Mouse (Mus musculus) embryonic facial prominence, embryonic 11.5 days (tissue): ENCODE measurements around the gene Ctsa. TPM values are rescaled to one million over a fixed set of nuclear protein-coding genes. Genes with fewer than 3 reads are reported as not detected.

Source experiments
- ATAC-seq: fragments of 200-750 bp; cut with Nextera tagmentation; replicated peaks from 2 replicates; pipeline ENCODE4 v1.8.0; 2017; ENCODE audit warnings: low read depth; ENCODE audit not compliant: insufficient number of reproducible peaks, low FRiP score, low TSS enrichment
- DNase-seq: peaks from one replicate; pipeline ENCODE4 v3.0.0-alpha.2; 2015; ENCODE audit warnings: low spot score
- H3K27ac ChIP-seq: fragments of 300-500 bp; sonication (generic); replicated peaks from 2 replicates; pipeline ENCODE4 v1.5.1; 2014; ENCODE audit warnings: mild to moderate bottlenecking, low read depth, low read length, control low read depth
- H3K27me3 ChIP-seq: fragments of 300-500 bp; sonication (generic); 2 replicates; pipeline ENCODE4 v1.6.1; 2014; ENCODE audit warnings: mild to moderate bottlenecking, low read length, moderate library complexity, mixed read lengths; ENCODE audit not compliant: control insufficient read depth, insufficient read depth
- H3K36me3 ChIP-seq: fragments of 300-500 bp; sonication (generic); replicated peaks from 2 replicates; pipeline ENCODE4 v1.6.1; 2014; ENCODE audit warnings: low read depth, mild to moderate bottlenecking, low read length, moderate library complexity, mixed read lengths; ENCODE audit not compliant: control insufficient read depth, insufficient read depth
- H3K4me1 ChIP-seq: fragments of 300-500 bp; sonication (generic); 2 replicates; pipeline ENCODE4 v1.6.1; 2014; ENCODE audit warnings: low read length, mixed read lengths; ENCODE audit not compliant: control insufficient read depth, insufficient read depth
- H3K4me2 ChIP-seq: fragments of 300-500 bp; sonication (generic); 2 replicates; pipeline ENCODE4 v1.6.1; 2014; ENCODE audit warnings: low read depth, mild to moderate bottlenecking, control low read depth, low read length, moderate library complexity
- H3K4me3 ChIP-seq: fragments of 300-500 bp; sonication (generic); 2 replicates; pipeline ENCODE4 v1.5.1; 2014; ENCODE audit warnings: low read depth, low read length, control low read depth
- H3K9ac ChIP-seq: fragments of 300-500 bp; sonication (generic); replicated peaks from 2 replicates; pipeline ENCODE4 v1.6.1; 2014; ENCODE audit warnings: mild to moderate bottlenecking, control low read depth, low read length
- H3K9me3 ChIP-seq: fragments of 300-500 bp; sonication (generic); replicated peaks from 2 replicates; pipeline ENCODE4 v1.6.1; 2016; ENCODE audit warnings: mild to moderate bottlenecking, low read length, inconsistent platforms, mixed read lengths; ENCODE audit not compliant: control insufficient read depth
- WGBS: fragments of 180-500 bp; shearing (Covaris S2); extraction: QIAGEN DNeasy Blood & Tissue Kit; methylation state at CpG from one replicate; pipeline ENCODE4 v1.1.7; 2014; 5-methylcytosine and 5-hydroxymethylcytosine counted together
- polyA plus RNA-seq: library from polyadenylated mRNA; unstranded; fragments of >200 nt; fragmentation: Nextera tagmentation; extraction: Ambion mirVana; gene quantifications from 2 replicates; pipeline ENCODE4 v1.2.1, GENCODE M21; 2014

The Ctsa gene
- polyA plus RNA-seq, 1 experiment from 2014 or later = 102 TPM

GRCm38 (mm10) chr2:164888996-164889395 lies 56.3 kb downstream of the Ctsa start:
- Histone ChIP-seq H3K36me3 (peaks cover 35% of the 10 kb centered on the region), H3K27ac (no peak overlapping the region), H3K9ac (no peak overlapping the region), H3K4me3 (no peak overlapping the region), H3K27me3 (no peaks in the 10 kb centered on the region), H3K4me2 (no peak overlapping the region), H3K9me3 (no peaks in the 10 kb centered on the region), H3K4me1 (no peaks in the 10 kb centered on the region)
- ATAC-seq = no peak
- WGBS = 88% methylated on average over 12 of the region's 12 CpGs
- DNase-seq = no peak

- no peaks in the 10 kb centered on the region for H3K27me3 ChIP-seq
- DNase-seq = no peak
- H3K36me3 ChIP-seq = peaks cover 35% of the 10 kb centered on the region
- no peak for ATAC-seq
- H3K9me3 ChIP-seq = no peaks in the 10 kb centered on the region
- WGBS = 85% methylated on average over 2 of the region's 2 CpGs
- no peaks in the 10 kb centered on the region for H3K4me1 ChIP-seq
- no peak overlapping the region for H3K4me2 ChIP-seq
- no peak overlapping the region for H3K4me3 ChIP-seq
- H3K27ac ChIP-seq = no peak overlapping the region
- no peak overlapping the region for H3K9ac ChIP-seq
These were observed 57.3 kb downstream of the Ctsa start for GRCm38 (mm10) chr2:164889960-164890359.

Other genes starting within 250 kb of the Ctsa start
- gene Wfdc6a, start 247.4 kb upstream of the Ctsa start, polyA plus RNA-seq = not detected in 2 replicates
- gene Eppin, start 239.3 kb upstream of the Ctsa start, polyA plus RNA-seq = not detected in 2 replicates
- gene Wfdc6b, start 219.4 kb upstream of the Ctsa start, polyA plus RNA-seq = not detected in 2 replicates
- not detected in 2 replicates for gene Wfdc8, start 219.2 kb upstream of the Ctsa start, polyA plus RNA-seq
- gene Wfdc16, start 194.1 kb upstream of the Ctsa start, polyA plus RNA-seq = not detected in 2 replicates
- gene Wfdc10, start 176.8 kb upstream of the Ctsa start, polyA plus RNA-seq = not detected in 2 replicates
- gene Wfdc9, start 176.3 kb upstream of the Ctsa start, polyA plus RNA-seq = not detected in 2 replicates
- not detected in 2 replicates for gene Wfdc11, start 158.8 kb upstream of the Ctsa start, polyA plus RNA-seq
- gene Wfdc13, start 147.8 kb upstream of the Ctsa start, polyA plus RNA-seq = not detected in 2 replicates
- not detected in 2 replicates for gene Spint4, start 134.4 kb upstream of the Ctsa start, polyA plus RNA-seq
- gene Spint5, start 117.6 kb upstream of the Ctsa start, polyA plus RNA-seq = not detected in 2 replicates
- 0.38 and 0.46 TPM in 2 replicates for gene Wfdc3, start 86.9 kb upstream of the Ctsa start, polyA plus RNA-seq
- gene Dnttip1, start 86.9 kb upstream of the Ctsa start, polyA plus RNA-seq = 82.0 and 83.1 TPM in 2 replicates
- gene Ube2c, start 63.0 kb upstream of the Ctsa start, polyA plus RNA-seq = 534 and 547 TPM in 2 replicates
- gene Tnnc2, start 52.9 kb upstream of the Ctsa start, polyA plus RNA-seq = 4.3 and 11.2 TPM in 2 replicates
- 9.9 and 10.5 TPM in 2 replicates for gene Snx21, start 47.0 kb upstream of the Ctsa start, polyA plus RNA-seq
- 9.6 and 11.6 TPM in 2 replicates for gene Acot8, start 28.0 kb upstream of the Ctsa start, polyA plus RNA-seq
- 9.8 and 11.3 TPM in 2 replicates for gene Zswim3, start 27.8 kb upstream of the Ctsa start, polyA plus RNA-seq
- gene Zswim1, start 10.2 kb upstream of the Ctsa start, polyA plus RNA-seq = 20.4 and 21.2 TPM in 2 replicates
- gene Spata25, start 4.3 kb upstream of the Ctsa start, polyA plus RNA-seq = 0.36 TPM in 1 of 2 replicates, not detected in the other
- gene Neurl2, start 583 bp downstream of the Ctsa start, polyA plus RNA-seq = 3.0 and 4.7 TPM in 2 replicates
- gene Pltp, start 24.8 kb downstream of the Ctsa start, polyA plus RNA-seq = 41.8 and 50.2 TPM in 2 replicates
- 57.1 and 68.6 TPM in 2 replicates for gene Pcif1, start 46.4 kb downstream of the Ctsa start, polyA plus RNA-seq
- gene Zfp335, start 78.9 kb downstream of the Ctsa start, polyA plus RNA-seq = 8.0 and 10.0 TPM in 2 replicates
- gene Mmp9, start 107.9 kb downstream of the Ctsa start, polyA plus RNA-seq = 1.5 and 1.6 TPM in 2 replicates
- 0.94 and 1.4 TPM in 2 replicates for gene Slc12a5, start 127.9 kb downstream of the Ctsa start, polyA plus RNA-seq
- gene Ncoa5, start 202.0 kb downstream of the Ctsa start, polyA plus RNA-seq = 64.9 and 71.9 TPM in 2 replicates
- gene Cd40, start 222.8 kb downstream of the Ctsa start, polyA plus RNA-seq = 5.3 and 6.1 TPM in 2 replicates